Mouse (Mus musculus): Measurements from ENCODE around the gene Mecom.
A peak's percentile ranks its signal among the peaks of the same experiment; 100 is the strongest.
"Not testable (repeated sequence)": the region's sequence is repeated elsewhere in the genome, so short reads cannot be mapped to it uniquely, and the experiment has no call there.

The Mecom gene

GRCm38 (mm10) chr3:30547908-30548307, at the start of gene Mecom:
Mecom (minus strand) TSS chr3:30548008.
- DNase-seq, result no peak

- no peak for DNase-seq
These were observed 49.5 kb upstream of the Mecom start for GRCm38 (mm10) chr3:30597271-30597670.

- peak; percentile 76 for DNase-seq
These were observed 47.5 kb upstream of the Mecom start for GRCm38 (mm10) chr3:30595111-30595832.

- DNase-seq, result peak; percentile 43
These were observed 46.1 kb upstream of the Mecom start for GRCm38 (mm10) chr3:30593719-30594485.

- DNase-seq, result peak; percentile 85
These were observed 44.6 kb upstream of the Mecom start for GRCm38 (mm10) chr3:30592418-30592853.

- DNase-seq, result no peak
These were observed 41.1 kb upstream of the Mecom start for GRCm38 (mm10) chr3:30588865-30589264.

- DNase-seq, result no peak
These were observed 25.7 kb upstream of the Mecom start for GRCm38 (mm10) chr3:30573549-30573948.

- not testable (repeated sequence) for DNase-seq
These were observed 18.5 kb upstream of the Mecom start for GRCm38 (mm10) chr3:30566333-30566732.

GRCm38 (mm10) chr3:30560677-30561314, 13.0 kb upstream of the Mecom start:
- no peak for DNase-seq

- no peak for DNase-seq
These were observed 5.9 kb upstream of the Mecom start for GRCm38 (mm10) chr3:30553741-30554140.

GRCm38 (mm10) chr3:30550218-30550617, 2.4 kb upstream of the Mecom start:
- DNase-seq, result peak; percentile 17

- DNase-seq, result no peak
These were observed 1.1 kb upstream of the Mecom start for GRCm38 (mm10) chr3:30548928-30549327.

GRCm38 (mm10) chr3:30546831-30547369, 908 bp downstream of the Mecom start:
- DNase-seq, result no peak

GRCm38 (mm10) chr3:30546366-30546765, 1.4 kb downstream of the Mecom start:
- no peak for DNase-seq

- no peak for DNase-seq
These were observed 2.6 kb downstream of the Mecom start for GRCm38 (mm10) chr3:30545246-30545645.

GRCm38 (mm10) chr3:30544305-30544704, 3.5 kb downstream of the Mecom start:
- DNase-seq, result no peak

GRCm38 (mm10) chr3:30535821-30536220, 12.0 kb downstream of the Mecom start:
- DNase-seq, result no peak

- not testable (repeated sequence) for DNase-seq
These were observed 27.1 kb downstream of the Mecom start for GRCm38 (mm10) chr3:30520751-30521150.

- DNase-seq, result no peak
These were observed 28.4 kb downstream of the Mecom start for GRCm38 (mm10) chr3:30519425-30519824.

GRCm38 (mm10) chr3:30515795-30516170, 32.0 kb downstream of the Mecom start:
- DNase-seq, result no peak

GRCm38 (mm10) chr3:30514901-30515794, 32.7 kb downstream of the Mecom start:
- peak; percentile 91 for DNase-seq

- DNase-seq, result peak; percentile 81
These were observed 33.6 kb downstream of the Mecom start for GRCm38 (mm10) chr3:30514051-30514754.

All from embryo, embryonic 11 days (tissue).